Mouse (Mus musculus) layer of hippocampus, adult 6 months (tissue): ENCODE data around the gene Cpsf4l. TPM values are rescaled to one million over a fixed set of nuclear protein-coding genes. Genes with fewer than 3 reads are reported as not detected.

Source experiments
- long read RNA-seq, 2 experiments: library from polyadenylated mRNA; unstranded; transcript quantifications; one replicate each; pipeline ENCODE4 v2.0.0; 2019 to 2020
- polyA plus RNA-seq: library from polyadenylated mRNA; unstranded; fragments of <200 nt; fragmentation: Nextera tagmentation; gene quantifications from 2 replicates; pipeline ENCODE4 v1.2.3, GENCODE M21; 2021

Gene Cpsf4l
- not detected in 2 replicates for polyA plus RNA-seq
- long read RNA-seq, experiment 1, result 0 reads
- long read RNA-seq, experiment 2, partial matches to known transcripts, result 0 of 2 reads
- long read RNA-seq, experiment 2, other reads (novel, unspliced or antisense), result 2 of 2 reads

GRCm38 (mm10) chr11:113709731-113710256, at the start of gene Cpsf4l:
Gene Cpsf4l, minus strand, starts transcription at chr11:113710017.

GRCm38 (mm10) chr11:113751484-113752084, 41.8 kb upstream of the Cpsf4l start, which contains the start of gene Cdc42ep4:
Gene Cdc42ep4, minus strand, starts transcription at chr11:113751881.

DNA sequence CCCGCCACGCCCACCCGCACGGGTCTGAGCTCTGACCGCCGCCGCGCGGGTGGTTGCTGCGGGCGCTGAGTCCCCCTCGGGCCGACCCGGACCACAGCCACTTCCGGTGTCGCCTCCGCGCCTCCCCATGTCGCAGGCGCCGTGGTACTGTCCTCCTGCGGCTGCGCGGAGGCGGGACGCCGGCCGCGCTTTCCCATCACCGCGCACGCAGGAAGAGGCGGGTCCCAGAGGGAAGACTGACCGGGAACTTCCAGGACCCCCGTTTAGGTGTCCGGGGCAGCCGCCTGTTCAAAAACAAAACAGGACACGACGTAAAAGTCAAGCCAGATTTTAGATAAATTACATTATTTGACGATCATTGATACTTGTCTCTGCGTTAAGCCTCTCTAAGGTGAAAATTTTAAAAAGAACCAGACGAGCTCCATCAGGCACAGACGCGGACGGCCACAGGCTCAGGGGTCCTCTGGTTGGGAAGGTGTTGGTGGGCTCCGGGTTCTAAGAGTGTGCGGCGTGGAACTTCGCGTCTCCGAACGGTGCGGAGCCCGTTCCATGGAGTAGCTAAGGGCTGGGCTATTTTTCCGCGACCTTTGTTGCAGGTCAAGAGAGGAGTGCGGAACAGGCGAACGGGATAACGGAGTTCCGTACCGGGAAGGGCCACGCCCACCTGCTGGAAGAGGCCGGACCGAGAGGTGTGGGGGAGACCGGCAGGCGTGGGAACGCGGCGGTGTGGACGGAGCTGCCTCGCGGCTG, 25.7 kb downstream of the Cpsf4l start, which contains the start of the genes Fam104a and D11Wsu47e:
Gene Fam104a (minus strand): TSS at position 199 of the 750 bp plus-strand sequence.
Gene D11Wsu47e (plus strand): TSS at position 456 of the 750 bp plus-strand sequence.

GRCm38 (mm10) chr11:113649353-113650210, 60.2 kb downstream of the Cpsf4l start, which contains the start of gene Slc39a11:
Gene Slc39a11, minus strand, starts transcription at chr11:113650079.

GRCm38 (mm10) chr11:113648690-113649352, 61.0 kb downstream of the Cpsf4l start, which contains the start of gene Cog1:
Gene Cog1, plus strand, starts transcription at chr11:113649169.

Other genes starting within 250 kb of the Cpsf4l start
- gene Sstr2, start 90.7 kb downstream of the Cpsf4l start, polyA plus RNA-seq, result 11.4 and 15.2 TPM in 2 replicates
- gene Cog1, start 60.8 kb downstream of the Cpsf4l start, polyA plus RNA-seq, result 38.8 and 43.6 TPM in 2 replicates
- gene Slc39a11, start 59.9 kb downstream of the Cpsf4l start, polyA plus RNA-seq, result 14.8 and 19.3 TPM in 2 replicates
- 36.7 and 36.8 TPM in 2 replicates for gene Fam104a, start 25.9 kb downstream of the Cpsf4l start, polyA plus RNA-seq
- gene D11Wsu47e, start 25.6 kb downstream of the Cpsf4l start, polyA plus RNA-seq, result 8.2 and 11.9 TPM in 2 replicates
- 15.7 and 17.9 TPM in 2 replicates for gene Cdc42ep4, start 41.9 kb upstream of the Cpsf4l start, polyA plus RNA-seq